Mouse (Mus musculus) liver, postnatal 0 days (tissue): Measurements from ENCODE around the gene Clec4d.

Experiments used
- CTCF ChIP-seq: sonication (generic); IDR thresholded peaks from 2 replicates; pipeline ENCODE4 v1.5.1; 2016; ENCODE audit warnings: antibody characterized with exemption, low read depth
- EP300 ChIP-seq: IDR thresholded peaks from 2 replicates; pipeline ENCODE4 v1.6.1; 2016; ENCODE audit warnings: antibody characterized with exemption, low read depth, mild to moderate bottlenecking

DNA sequence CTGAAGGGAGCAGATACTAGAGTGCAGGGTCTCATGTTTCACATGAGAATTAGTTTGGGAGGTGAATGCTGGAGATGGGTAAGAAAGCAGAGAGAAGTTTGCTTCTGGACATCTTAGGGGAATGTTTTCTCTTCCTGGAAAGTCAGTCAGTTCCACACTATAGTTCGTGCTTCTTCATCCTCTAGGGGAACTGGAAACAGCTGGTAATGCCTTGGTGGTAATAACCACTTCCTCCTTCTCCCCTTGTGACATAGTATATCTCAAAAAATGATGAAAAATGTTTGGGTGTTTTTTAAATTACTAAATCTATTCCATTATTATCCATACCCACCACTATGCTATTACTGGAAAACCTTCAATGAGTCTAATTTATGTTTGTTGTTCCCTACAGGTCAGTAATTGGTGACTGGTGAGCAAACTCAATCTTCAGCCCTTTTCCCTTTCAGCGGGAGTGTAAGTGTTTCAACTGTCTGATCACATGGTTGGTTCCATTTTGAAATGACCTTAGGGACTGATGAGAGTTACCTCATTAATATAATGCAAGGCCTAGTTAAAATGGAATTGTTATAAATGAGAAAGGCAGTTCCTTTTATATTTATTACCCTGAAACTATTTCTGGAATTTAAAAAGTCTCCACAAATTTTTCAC, 34.3 kb upstream of the Clec4d start:
- TF ChIP-seq EP300 (no peak), CTCF (no peak)
